Mouse (Mus musculus): ENCODE measurements at regions not wholly inside any gene's neighbourhood (a gene's known extent, or its start where the extent isn't known, plus 50 kb on each side); places are given as distances from the start of the nearest gene placed in this dataset.
A peak's percentile ranks its signal among the peaks of the same experiment; 100 is the strongest.
"Not testable (repeated sequence)": the region's sequence is repeated elsewhere in the genome, so short reads cannot be mapped to it uniquely, and the experiment has no call there.

DNA sequence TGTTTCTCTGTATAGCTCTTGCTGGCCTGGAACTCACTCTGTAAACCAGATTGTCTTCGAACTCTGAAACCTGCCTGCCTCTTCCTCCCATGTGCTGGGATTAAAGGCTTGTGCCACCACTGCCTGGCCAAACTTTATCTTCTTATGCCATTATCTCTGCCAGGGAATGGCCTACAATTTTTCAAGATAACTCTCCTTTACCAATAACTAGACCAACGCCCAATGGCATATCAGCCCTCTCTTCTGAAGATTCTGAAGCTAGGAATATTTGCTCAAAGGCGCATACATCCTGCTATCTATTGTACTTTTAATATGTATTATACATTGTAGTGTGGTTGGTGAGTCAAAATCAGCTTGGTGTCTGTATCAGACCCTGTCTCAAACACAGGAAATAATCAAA is 235.4 kb upstream of the Cts3 start:
- DNase-seq = not testable (repeated sequence)

DNA sequence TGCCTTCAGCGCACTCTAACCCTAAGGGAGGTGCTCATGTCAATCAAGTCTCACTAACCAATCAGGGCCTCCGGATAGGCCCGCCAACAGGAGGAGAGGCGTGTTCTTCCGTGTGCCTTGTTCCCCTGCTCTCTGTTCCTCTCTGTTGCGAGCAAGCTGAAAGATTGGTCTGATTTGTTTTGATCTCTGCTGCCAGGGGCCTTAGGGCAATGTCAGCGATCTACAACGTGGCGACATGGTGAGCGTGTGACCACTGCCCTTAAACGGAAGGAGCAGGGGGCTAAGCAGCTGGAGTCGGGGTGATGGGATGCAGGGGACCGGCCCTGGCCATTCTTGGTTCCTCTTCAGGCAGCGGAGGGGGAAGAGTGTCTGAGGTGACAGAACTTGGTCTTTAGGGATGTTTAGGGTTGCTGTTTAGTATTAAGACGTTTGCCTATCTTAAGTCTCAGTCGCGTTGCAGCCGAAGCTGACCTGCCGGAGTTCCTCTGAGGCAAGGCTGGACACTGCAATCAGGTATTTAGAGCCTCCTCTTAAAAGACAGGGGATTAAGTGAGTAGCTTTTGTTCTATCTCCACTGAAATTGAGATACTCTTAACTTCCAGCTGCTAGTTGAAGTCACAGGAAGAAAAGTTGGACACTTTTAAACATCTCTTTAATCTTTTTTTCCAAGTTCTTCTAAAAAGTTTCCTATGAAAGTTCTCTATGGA is 234.4 kb upstream of the Cts3 start:
- DNase-seq = peak; percentile 27 to 49

GRCm38 (mm10) chr13:61803763-61804162 is 233.8 kb upstream of the Cts3 start:
- not testable (repeated sequence) for DNase-seq

DNA sequence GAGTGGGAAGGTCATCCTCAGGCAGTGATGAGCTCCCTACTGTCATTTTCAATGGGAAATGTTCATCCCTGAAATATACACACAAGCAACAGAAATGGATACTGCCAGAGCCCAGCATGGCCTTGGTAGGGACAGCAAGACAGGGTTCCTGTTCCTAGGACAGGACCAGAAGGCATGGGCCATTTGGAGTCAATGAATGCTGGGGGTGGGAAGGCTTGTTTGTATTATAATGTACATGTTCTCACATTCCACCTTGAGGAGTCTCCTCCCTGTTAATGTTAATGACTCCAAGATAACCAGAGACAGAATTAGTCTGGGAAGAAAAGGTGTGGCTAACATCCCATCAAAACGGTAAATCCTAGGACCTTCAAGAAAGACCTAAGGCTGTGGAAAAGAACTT is 193.5 kb upstream of the Cts3 start:
- DNase-seq = not testable (repeated sequence)

Data from kidney, adult 8-10 months (tissue).